Mouse (Mus musculus) G1E (cell line): ENCODE data around the gene Tmem69. TPM values are rescaled to one million over a fixed set of nuclear protein-coding genes. Genes with fewer than 3 reads are reported as not detected.
A peak's percentile ranks its signal among the peaks of the same experiment; 100 is the strongest.

Experiments
- ATAC-seq: 2 replicates; pipeline ENCODE4 v1.8.0; 2016; ENCODE audit warnings: mild to moderate bottlenecking; ENCODE audit not compliant: insufficient number of reproducible peaks, poor library complexity, low FRiP score, severe bottlenecking; ENCODE audit errors: extremely low read depth
- DNase-seq: peaks from one replicate; pipeline ENCODE4 v3.0.0; 2012; ENCODE audit warnings: low spot score
- H3K27me3 ChIP-seq: 2 replicates; pipeline ENCODE4 v1.6.1; 2012; ENCODE audit warnings: mild to moderate bottlenecking, low read length, inconsistent platforms; ENCODE audit not compliant: insufficient read depth
- H3K36me3 ChIP-seq: replicated peaks from 2 replicates; pipeline ENCODE3; 2012; ENCODE audit warnings: mild to moderate bottlenecking, inconsistent platforms
- H3K4me1 ChIP-seq: 2 replicates; pipeline ENCODE4 v1.6.1; 2012; ENCODE audit warnings: low read depth, low read length, inconsistent platforms, mixed read lengths; ENCODE audit not compliant: insufficient read depth
- H3K4me3 ChIP-seq: 2 replicates; pipeline ENCODE4 v1.5.1; 2012; ENCODE audit warnings: low read depth, mild to moderate bottlenecking, inconsistent platforms, low read length, moderate library complexity, mixed read lengths
- H3K9me3 ChIP-seq: replicated peaks from 2 replicates; pipeline ENCODE4 v1.6.1; 2012; ENCODE audit warnings: inconsistent platforms
- CTCF ChIP-seq: IDR thresholded peaks from 2 replicates; pipeline ENCODE4 v1.5.1; 2012; ENCODE audit warnings: low read depth, low read length, inconsistent platforms, mixed read lengths
- GATA1 ChIP-seq: IDR thresholded peaks from 2 replicates; pipeline ENCODE4 v1.6.1; 2012; ENCODE audit warnings: borderline replicate concordance, low read length, inconsistent platforms, mixed read lengths
- GATA2 ChIP-seq: IDR thresholded peaks from 2 replicates; pipeline ENCODE4 v1.6.1; 2012; ENCODE audit warnings: low read depth, low read length, inconsistent platforms, borderline replicate concordance
- POLR2AphosphoS5 ChIP-seq: IDR thresholded peaks from 2 replicates; pipeline ENCODE4 v1.6.1; 2012; ENCODE audit warnings: low read depth, low read length, inconsistent platforms; ENCODE audit not compliant: insufficient replicate concordance
- TAL1 ChIP-seq: conservative IDR thresholded peaks from 2 replicates; pipeline ENCODE4 v1.6.1; 2012; ENCODE audit warnings: low read depth, low read length, inconsistent platforms, mixed read lengths
- polyA plus RNA-seq: library from polyadenylated mRNA; stranded (reverse); fragments of >175 nt; gene quantifications from 2 replicates; pipeline ENCODE4 v1.2.3, GENCODE M21; 2012
- total RNA-seq, 2 experiments: library from RNA; stranded (forward) in 1 of 2; stranded (reverse) in 1 of 2; fragments of 200-1000 nt in 1 of 2; fragments of >200 nt in 1 of 2; fragmentation: Nextera tagmentation in 1 of 2; gene quantifications; 2 replicates each; pipeline ENCODE4 v1.2.3; 2014 to 2017

Tmem69 gene
- total RNA-seq (2014; fragmentation: Nextera tagmentation) (99.9 and 128 TPM in 2 replicates), total RNA-seq (2017) (18.9 and 23.2 TPM in 2 replicates), polyA plus RNA-seq (2.1 and 5.6 TPM in 2 replicates)

GRCm38 (mm10) chr4:116555413-116556300 is at the start of gene Tmem69:
Gene Tmem69 (minus strand): TSS chr4:116555936.
- DNase-seq: no peak
- Histone ChIP-seq H3K4me1 (peaks cover 15% of the 10 kb centered on the region), H3K36me3 (peaks cover 32% of the 10 kb centered on the region), H3K27me3 (no peaks in the 10 kb centered on the region), H3K4me3 (peak within 1 kb of the TSS; percentile 97), H3K9me3 (no peaks in the 10 kb centered on the region)
- ATAC-seq: no peak; the same call in 1 of the 2 replicates
- TF ChIP-seq GATA2 (no peak), GATA1 (no peak), TAL1 (no peak), CTCF (no peak), POLR2AphosphoS5 (no peak)

- Histone ChIP-seq H3K4me1 (peaks cover 33% of the 10 kb centered on the region), H3K36me3 (peaks cover 67% of the 10 kb centered on the region), H3K27me3 (no peaks in the 10 kb centered on the region), H3K9me3 (no peaks in the 10 kb centered on the region), H3K4me3 (peak overlapping the region; percentile 83)
- ATAC-seq (peak; percentile 87), DNase-seq (peak; percentile 80)
- no peak for TF ChIP-seq CTCF
- TF ChIP-seq TAL1: no peak
Observed at GRCm38 (mm10) chr4:116596978-116597881, 41.5 kb upstream of the Tmem69 start.

- DNase-seq (no peak), ATAC-seq (no peak)
- Histone ChIP-seq H3K27me3 (no peaks in the 10 kb centered on the region), H3K4me1 (peaks cover 40% of the 10 kb centered on the region), H3K4me3 (peak within 1 kb of the TSS; percentile 83), H3K9me3 (no peaks in the 10 kb centered on the region), H3K36me3 (peaks cover 67% of the 10 kb centered on the region)
- TF ChIP-seq POLR2AphosphoS5 (no peak), GATA1 (no peak), TAL1 (no peak), CTCF (no peak), GATA2 (no peak)
Observed at GRCm38 (mm10) chr4:116596379-116596778, 40.6 kb upstream of the Tmem69 start, which contains the start of gene Ccdc17. Gene Ccdc17 (plus strand): TSS chr4:116596654.

GRCm38 (mm10) chr4:116595793-116596192 is 40.1 kb upstream of the Tmem69 start:
- Histone ChIP-seq H3K27me3 (no peaks in the 10 kb centered on the region), H3K36me3 (peaks cover 67% of the 10 kb centered on the region), H3K4me3 (no peak overlapping the region), H3K9me3 (no peaks in the 10 kb centered on the region), H3K4me1 (peaks cover 44% of the 10 kb centered on the region)
- DNase-seq: no peak
- TF ChIP-seq GATA2 (no peak), TAL1 (no peak), POLR2AphosphoS5 (no peak)
- no peak for ATAC-seq

- Histone ChIP-seq H3K36me3 (peaks cover 30% of the 10 kb centered on the region), H3K4me3 (peak overlapping the region; percentile 97), H3K4me1 (peaks cover 31% of the 10 kb centered on the region), H3K27me3 (no peaks in the 10 kb centered on the region), H3K9me3 (no peaks in the 10 kb centered on the region)
- no peak for DNase-seq
- no peak for ATAC-seq
- TF ChIP-seq GATA1: no peak
- no peak for TF ChIP-seq CTCF
- TF ChIP-seq TAL1: no peak
- TF ChIP-seq POLR2AphosphoS5: no peak
- TF ChIP-seq GATA2: no peak
Observed at GRCm38 (mm10) chr4:116558151-116558882, 2.6 kb upstream of the Tmem69 start.
